Mouse (Mus musculus): Measurements from ENCODE around the gene Adprhl1.

GRCm38 (mm10) chr8:13200301-13201012 is 53.5 kb downstream of the Adprhl1 start, which contains the start of gene Grtp1:
- no peak for TF ChIP-seq GATA1 (IDR thresholded peaks at IDR 0.05; ENCODE audit: low read length)
- TF ChIP-seq TAL1 (IDR thresholded peaks at IDR 0.05; ENCODE audit: low read length) = no peak

Data from erythroblast, embryonic 14.5 days (primary cell).